Mouse (Mus musculus): ENCODE data around the gene Pld1.

GRCm38 (mm10) chr3:27908316-27908715 lies 30.2 kb upstream of the Pld1 start:
- TF ChIP-seq CTCF (IDR thresholded peaks at IDR 0.05; ENCODE audit: extremely low read depth, insufficient read depth, insufficient read length, insufficient replicate concordance) (no peak), POLR2A (IDR thresholded peaks at IDR 0.05; ENCODE audit: low read depth, low read length) (no peak)
